Mouse (Mus musculus) spleen, postnatal 4 days (tissue): ENCODE results near the gene Nr0b2.
"Not testable (repeated sequence)": the region's sequence is repeated elsewhere in the genome, so short reads cannot be mapped to it uniquely, and the experiment has no call there.

Experiments
- DNase-seq, 2 experiments: peaks; one replicate each; pipeline ENCODE4 v3.0.0; 2022; ENCODE audit warnings: low spot score in 2 of 2

Nr0b2 gene

GRCm38 (mm10) chr4:133552768-133553447, at the start of gene Nr0b2:
TSS of gene Nr0b2 (plus strand) at chr4:133553376.
- DNase-seq = peak in 1 of 2 experiments; percentile 30

GRCm38 (mm10) chr4:133504300-133504699, 48.9 kb upstream of the Nr0b2 start:
- DNase-seq = no peak

GRCm38 (mm10) chr4:133504755-133505485, 48.3 kb upstream of the Nr0b2 start:
- no peak for DNase-seq

- no peak for DNase-seq
Measured at GRCm38 (mm10) chr4:133506573-133506972, 46.6 kb upstream of the Nr0b2 start.

GRCm38 (mm10) chr4:133508990-133509389, 44.2 kb upstream of the Nr0b2 start:
- DNase-seq = no peak

- DNase-seq = no peak
Measured at GRCm38 (mm10) chr4:133511050-133511449, 42.1 kb upstream of the Nr0b2 start.

GRCm38 (mm10) chr4:133512511-133512910, 40.7 kb upstream of the Nr0b2 start:
- not testable (repeated sequence) for DNase-seq

- peak; percentile 67 to 82 for DNase-seq
Measured at GRCm38 (mm10) chr4:133512972-133513371, 40.2 kb upstream of the Nr0b2 start.

GRCm38 (mm10) chr4:133518601-133519368, 34.4 kb upstream of the Nr0b2 start, which contains the start of gene Kdf1:
TSS of gene Kdf1 (plus strand) at chr4:133518963.
- DNase-seq = no peak

- DNase-seq = no peak
Measured at GRCm38 (mm10) chr4:133519369-133519665, 33.9 kb upstream of the Nr0b2 start.

GRCm38 (mm10) chr4:133521502-133521901, 31.7 kb upstream of the Nr0b2 start:
- no peak for DNase-seq

GRCm38 (mm10) chr4:133527788-133528187, 25.4 kb upstream of the Nr0b2 start:
- DNase-seq = no peak

GRCm38 (mm10) chr4:133532777-133533176, 20.4 kb upstream of the Nr0b2 start:
- DNase-seq = no peak

GRCm38 (mm10) chr4:133536081-133536480, 17.1 kb upstream of the Nr0b2 start:
- no peak for DNase-seq

- no peak for DNase-seq
Measured at GRCm38 (mm10) chr4:133536652-133537051, 16.5 kb upstream of the Nr0b2 start.

- DNase-seq = peak; percentile 94 to 96
Measured at GRCm38 (mm10) chr4:133545272-133546231, 7.6 kb upstream of the Nr0b2 start, which contains the start of gene Nudc. TSS of gene Nudc (minus strand) at chr4:133545996.

GRCm38 (mm10) chr4:133552029-133552428, 1.1 kb upstream of the Nr0b2 start:
- no peak for DNase-seq

- no peak for DNase-seq
Measured at GRCm38 (mm10) chr4:133553448-133554330, 513 bp downstream of the Nr0b2 start.

GRCm38 (mm10) chr4:133557041-133557717, 4.0 kb downstream of the Nr0b2 start:
- no peak for DNase-seq

- DNase-seq = no peak
Measured at GRCm38 (mm10) chr4:133559846-133560245, 6.7 kb downstream of the Nr0b2 start.
